ENCODE assay signal across 21 mouse cellular contexts in the genomic region with DNA sequence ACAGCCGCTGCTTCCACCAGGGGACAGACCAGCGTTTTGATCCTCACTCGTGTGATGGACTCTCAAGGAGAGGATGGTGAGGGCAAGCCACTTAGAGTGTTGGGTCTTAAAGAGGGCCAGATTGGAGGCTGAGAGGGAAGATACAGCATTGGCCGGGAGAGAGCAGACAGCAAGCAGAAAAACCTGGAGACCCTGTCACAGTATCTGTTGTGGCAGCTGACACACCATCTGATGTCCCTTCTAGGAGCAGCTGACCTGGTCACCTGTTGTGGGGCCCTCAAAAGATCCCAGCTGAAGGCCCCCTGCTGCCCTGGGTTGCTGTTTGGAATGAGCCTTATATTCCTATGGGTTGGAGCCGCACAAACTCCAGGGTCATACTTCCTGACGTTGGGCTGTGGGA. TPM values are rescaled to one million over a fixed set of nuclear protein-coding genes. Genes with fewer than 3 reads are reported as not detected.
DNase-seq lines count a peak whose midpoint lies in the region; ATAC-seq lines count a peak whose summit lies in the region.
"Had no signal": no experiment of that assay in that cellular context is flagged by ENCODE, and none has a peak within 500 bp of the region (broad histone marks: within the 10 kb centered on the region; RNA-seq: fewer than 3 reads in every experiment).

No protein-coding gene starts in this region.

- peaks cover 33% of the 10 kb centered on the region for H3K36me3 ChIP-seq in limb, embryonic 10.5 days
- H3K36me3 ChIP-seq in midbrain, embryonic 14.5 days (ENCODE audit: control insufficient read depth, insufficient read depth, low read length), result 0 out of 2 replicates have a peak, but pooled peaks cover 10% of the 10 kb centered on the region

- no peaks in the 10 kb centered on the region for H3K9me3 ChIP-seq in limb, embryonic 10.5 days (replicated peaks)
- H3K9me3 ChIP-seq in midbrain, embryonic 14.5 days (ENCODE audit: control insufficient read depth, low read length), result no peaks in the 10 kb centered on the region
- H3K9me3 ChIP-seq: embryonic facial prominence, embryonic 10.5 days; embryonic facial prominence, embryonic 12.5 days; forebrain, embryonic 12.5 days; G1E had no signal

- H3K27me3 ChIP-seq in limb, embryonic 10.5 days (ENCODE audit: low read depth, poor library complexity, severe bottlenecking), result no peaks in the 10 kb centered on the region
- no peaks in the 10 kb centered on the region for H3K27me3 ChIP-seq in midbrain, embryonic 14.5 days (ENCODE audit: control insufficient read depth, insufficient read depth, low read length)
- H3K27me3 ChIP-seq: forebrain, embryonic 12.5 days; Patski had no signal

- 86% methylated on average over 6 of the region's 6 CpGs for WGBS in limb, embryonic 10.5 days
- WGBS in midbrain, embryonic 14.5 days, result 76% methylated on average over 6 of the region's 6 CpGs

- no peak overlapping the region for H3K4me3 ChIP-seq in limb, embryonic 10.5 days
- no peak overlapping the region for H3K4me3 ChIP-seq in midbrain, embryonic 14.5 days (replicated peaks; ENCODE audit: low read depth, low read length)
- H3K4me3 ChIP-seq: embryonic facial prominence, embryonic 10.5 days; embryonic facial prominence, embryonic 12.5 days; forebrain, embryonic 12.5 days had no signal

- H3K4me1 ChIP-seq in limb, embryonic 10.5 days, result peaks cover 58% of the 10 kb centered on the region
- no peaks in the 10 kb centered on the region for H3K4me1 ChIP-seq in midbrain, embryonic 14.5 days (ENCODE audit: control insufficient read depth, insufficient read depth, low read length)

- intact Hi-C loops in heart, postnatal 10 days (cut with DNase I), result no loop called here

- H3K9ac ChIP-seq in midbrain, embryonic 14.5 days (replicated peaks; ENCODE audit: low read length), result no peak overlapping the region
- H3K9ac ChIP-seq: embryonic facial prominence, embryonic 12.5 days; forebrain, embryonic 12.5 days had no signal

- no peak for ATAC-seq in midbrain, embryonic 14.5 days (ENCODE audit: low FRiP score, low TSS enrichment)
- ATAC-seq: activated CD4-positive, CD25-positive, alpha-beta regulatory T cell, adult 4 months; forebrain, embryonic 14.5 days; forebrain, embryonic 16.5 days; Patski had no signal

- H3K4me2 ChIP-seq in midbrain, embryonic 14.5 days (ENCODE audit: low read length), result no peak overlapping the region
- H3K4me2 ChIP-seq: embryonic facial prominence, embryonic 12.5 days; forebrain, embryonic 12.5 days had no signal

- H3K27ac ChIP-seq in limb, embryonic 10.5 days, result 0 out of 2 replicates have a peak overlapping the region, but pooled peaks have one; percentile 7
- H3K27ac ChIP-seq in midbrain, embryonic 14.5 days (replicated peaks; ENCODE audit: low read depth, low read length), result no peak overlapping the region
- H3K27ac ChIP-seq: embryonic facial prominence, embryonic 10.5 days; embryonic facial prominence, embryonic 12.5 days; forebrain, embryonic 12.5 days had no signal

- peak; percentile 61 for DNase-seq in heart, adult 11 months
- DNase-seq in heart, postnatal 10 days, result no peak
- no peak for DNase-seq in limb, embryonic 10.5 days (ENCODE audit: low spot score)
- no peak for DNase-seq in midbrain, embryonic 14.5 days
- no peak for DNase-seq in left cerebral cortex, adult 8-10 months (ENCODE audit: low spot score in 2 of 2)
- DNase-seq: adrenal gland, adult 8-10 months; adrenal gland, postnatal 14 days; adrenal gland, postnatal 36 days; cerebellum, adult 11-12 months; cerebellum, adult 2 months; cerebellum, adult 9-10 months; cerebellum, postnatal 10 days; cerebellum, postnatal 25 days had no signal

RNA-seq across cellular contexts. Expression of a gene that starts 17.1 kb away (rescaled TPM):
- 10 to 100 TPM; 29.3 to 30.3 TPM for total RNA-seq in heart, postnatal 10 days (2021)
- 39.7 and 40.8 TPM in 2 replicates for polyA plus RNA-seq in limb, embryonic 10.5 days (2016; fragmentation: Nextera tagmentation; extraction: Ambion mirVana)
- 44.2 and 44.7 TPM in 2 replicates for polyA plus RNA-seq in midbrain, embryonic 14.5 days (2014; fragmentation: Nextera tagmentation; extraction: Ambion mirVana)
- 10 to 100 TPM; 45.0 to 51.2 (median 48.0) TPM for total RNA-seq in left cerebral cortex, adult 8-10 months (2022)

RNA-seq across cellular contexts. Expression of a gene that starts 21.8 kb away (rescaled TPM):
- total RNA-seq in heart, postnatal 10 days (2021), result 10 to 100 TPM; 35.1 to 35.9 TPM
- polyA plus RNA-seq in limb, embryonic 10.5 days (2016; fragmentation: Nextera tagmentation; extraction: Ambion mirVana), result 18.4 and 20.1 TPM in 2 replicates
- polyA plus RNA-seq in midbrain, embryonic 14.5 days (2014; fragmentation: Nextera tagmentation; extraction: Ambion mirVana), result 22.8 and 25.5 TPM in 2 replicates
- total RNA-seq in left cerebral cortex, adult 8-10 months (2022), result 10 to 100 TPM; 15.8 to 21.2 (median 18.4) TPM
